Mouse (Mus musculus) heart, postnatal 0 days (tissue): Measurements from ENCODE around the gene Acer3. TPM values are rescaled to one million over a fixed set of nuclear protein-coding genes. Genes with fewer than 3 reads are reported as not detected.

Experiments
- ATAC-seq: fragments of 200-750 bp; cut with Nextera tagmentation; 2 replicates; pipeline ENCODE4 v1.8.0; 2017; ENCODE audit warnings: low read depth, moderate number of reproducible peaks, moderate library complexity; ENCODE audit not compliant: insufficient read depth
- DNase-seq: peaks from one replicate; pipeline ENCODE4 v3.0.0-alpha.2; 2016; ENCODE audit warnings: low spot score
- H3K27ac ChIP-seq: fragments of 300-500 bp; sonication (generic); 2 replicates; pipeline ENCODE4 v1.5.1; 2014; ENCODE audit warnings: low read depth, mild to moderate bottlenecking
- H3K27me3 ChIP-seq: fragments of 300-500 bp; sonication (generic); 2 replicates; pipeline ENCODE4 v1.6.1; 2014; ENCODE audit warnings: low read length, mixed read lengths; ENCODE audit not compliant: control insufficient read depth, insufficient read depth
- H3K36me3 ChIP-seq: fragments of 300-500 bp; sonication (generic); replicated peaks from 2 replicates; pipeline ENCODE4 v1.6.1; 2014; ENCODE audit warnings: low read length, mixed read lengths; ENCODE audit not compliant: control insufficient read depth, insufficient read depth
- H3K4me1 ChIP-seq: fragments of 300-500 bp; sonication (generic); 2 replicates; pipeline ENCODE4 v1.6.1; 2014; ENCODE audit warnings: antibody characterized with exemption; ENCODE audit not compliant: control insufficient read depth, insufficient read depth
- H3K4me2 ChIP-seq: fragments of 300-500 bp; sonication (generic); 2 replicates; pipeline ENCODE4 v1.6.1; 2014; ENCODE audit warnings: low read depth, mild to moderate bottlenecking, low read length, moderate library complexity
- H3K4me3 ChIP-seq: fragments of 300-500 bp; sonication (generic); 2 replicates; pipeline ENCODE4 v1.5.1; 2014; ENCODE audit warnings: low read depth, low read length
- H3K9ac ChIP-seq: fragments of 300-500 bp; sonication (generic); replicated peaks from 2 replicates; pipeline ENCODE4 v1.6.1; 2014; ENCODE audit warnings: low read depth, low read length, mixed read lengths
- H3K9me3 ChIP-seq: fragments of 300-500 bp; sonication (generic); replicated peaks from 2 replicates; pipeline ENCODE4 v1.6.1; 2016; ENCODE audit warnings: low read length; ENCODE audit not compliant: control insufficient read depth
- CTCF ChIP-seq: IDR thresholded peaks from 2 replicates; pipeline ENCODE4 v1.5.1; 2016; ENCODE audit warnings: antibody characterized with exemption, control low read depth, low read depth
- EP300 ChIP-seq: IDR thresholded peaks from 2 replicates; pipeline ENCODE4 v1.6.1; 2016; ENCODE audit warnings: antibody characterized with exemption, low read depth
- WGBS: fragments of 180-500 bp; shearing (Covaris S2); extraction: QIAGEN DNeasy Blood & Tissue Kit; methylation state at CpG from one replicate; pipeline ENCODE4 v1.1.7; 2014; 5-methylcytosine and 5-hydroxymethylcytosine counted together
- polyA plus RNA-seq: library from polyadenylated mRNA; unstranded; fragments of >200 nt; fragmentation: Nextera tagmentation; extraction: Ambion mirVana; gene quantifications from 2 replicates; pipeline ENCODE4 v1.2.1, GENCODE M21; 2015
- total RNA-seq: library from RNA; depleted of rRNA; stranded (reverse); fragments of >200 nt; gene quantifications from 2 replicates; pipeline ENCODE4 v1.2.3, GENCODE M21; 2014; ENCODE audit warnings: low replicate concordance

Gene Acer3
- total and polyA plus RNA-seq, 2 experiments from 2014 or later: 5.6 to 21.4 TPM

GRCm38 (mm10) chr7:98328311-98328710 is 7.3 kb upstream of the Acer3 start:
- TF ChIP-seq EP300: no peak
- no peak for TF ChIP-seq CTCF
- no peak for DNase-seq
- Histone ChIP-seq H3K4me3 (no peak overlapping the region), H3K27me3 (no peaks in the 10 kb centered on the region), H3K9me3 (no peaks in the 10 kb centered on the region), H3K9ac (no peak overlapping the region), H3K4me2 (no peak overlapping the region), H3K36me3 (no peaks in the 10 kb centered on the region), H3K4me1 (peaks cover 11% of the 10 kb centered on the region), H3K27ac (no peak overlapping the region)
- no peak for ATAC-seq
- 37% methylated on average over 2 of the region's 2 CpGs for WGBS

- no peak for ATAC-seq
- 87% methylated on average over 7 of the region's 7 CpGs for WGBS
Observed at GRCm38 (mm10) chr7:98326051-98326450, 5.0 kb upstream of the Acer3 start.

GRCm38 (mm10) chr7:98324228-98324627 is 3.2 kb upstream of the Acer3 start:
- Histone ChIP-seq H3K4me3 (no peak overlapping the region), H3K9me3 (no peaks in the 10 kb centered on the region), H3K4me1 (no peaks in the 10 kb centered on the region), H3K27me3 (no peaks in the 10 kb centered on the region), H3K4me2 (no peak overlapping the region), H3K27ac (no peak overlapping the region), H3K9ac (no peak overlapping the region), H3K36me3 (no peaks in the 10 kb centered on the region)
- no peak for DNase-seq
- 65% methylated on average over 1 of the region's 1 CpGs for WGBS
- TF ChIP-seq CTCF: no peak
- TF ChIP-seq EP300: no peak
- ATAC-seq: no peak

More at GRCm38 (mm10) chr7:98326051-98326450, 5.0 kb upstream of the Acer3 start:
- Histone ChIP-seq H3K4me1 (peaks cover 11% of the 10 kb centered on the region), H3K9me3 (no peaks in the 10 kb centered on the region), H3K36me3 (no peaks in the 10 kb centered on the region), H3K4me2 (no peak overlapping the region), H3K27ac (no peak overlapping the region), H3K4me3 (no peak overlapping the region), H3K9ac (no peak overlapping the region), H3K27me3 (no peaks in the 10 kb centered on the region)
- DNase-seq: no peak
- no peak for TF ChIP-seq EP300
- TF ChIP-seq CTCF: no peak

- TF ChIP-seq CTCF (no peak), EP300 (no peak)
- ATAC-seq: no peak
- no peaks in the 10 kb centered on the region for H3K27me3 ChIP-seq
- no peaks in the 10 kb centered on the region for H3K36me3 ChIP-seq
- no peak overlapping the region for H3K27ac ChIP-seq
- no peak overlapping the region for H3K4me2 ChIP-seq
- H3K9me3 ChIP-seq: no peaks in the 10 kb centered on the region
- H3K9ac ChIP-seq: no peak overlapping the region
- WGBS: 45% methylated on average over 5 of the region's 5 CpGs
- no peak overlapping the region for H3K4me3 ChIP-seq
- no peak for DNase-seq
- H3K4me1 ChIP-seq: no peaks in the 10 kb centered on the region
Observed at GRCm38 (mm10) chr7:98323288-98324019, 2.4 kb upstream of the Acer3 start.

- no peak overlapping the region for H3K4me3 ChIP-seq
- H3K9ac ChIP-seq: no peak overlapping the region
- WGBS: 43% methylated on average over 3 of the region's 3 CpGs
- no peak overlapping the region for H3K4me2 ChIP-seq
- H3K4me1 ChIP-seq: no peaks in the 10 kb centered on the region
- no peak for DNase-seq
- TF ChIP-seq CTCF: no peak
- TF ChIP-seq EP300: no peak
- no peaks in the 10 kb centered on the region for H3K36me3 ChIP-seq
- no peaks in the 10 kb centered on the region for H3K27me3 ChIP-seq
- H3K27ac ChIP-seq: no peak overlapping the region
- no peak for ATAC-seq
- no peaks in the 10 kb centered on the region for H3K9me3 ChIP-seq
Observed at GRCm38 (mm10) chr7:98322415-98322814, 1.4 kb upstream of the Acer3 start.

- no peaks in the 10 kb centered on the region for H3K9me3 ChIP-seq
- no peaks in the 10 kb centered on the region for H3K27me3 ChIP-seq
- no peak overlapping the region for H3K4me3 ChIP-seq
- TF ChIP-seq CTCF (no peak), EP300 (no peak)
- no peak overlapping the region for H3K9ac ChIP-seq
- no peaks in the 10 kb centered on the region for H3K4me1 ChIP-seq
- no peak overlapping the region for H3K4me2 ChIP-seq
- H3K27ac ChIP-seq: no peak overlapping the region
- ATAC-seq (no peak), DNase-seq (no peak)
- WGBS: 83% methylated on average over 7 of the region's 7 CpGs
- H3K36me3 ChIP-seq: no peaks in the 10 kb centered on the region
Observed at GRCm38 (mm10) chr7:98320006-98320556, 927 bp downstream of the Acer3 start.
